Mouse (Mus musculus): ENCODE data around the gene Aes. TPM values are rescaled to one million over a fixed set of nuclear protein-coding genes. Genes with fewer than 3 reads are reported as not detected.
A peak's percentile ranks its signal among the peaks of the same experiment; 100 is the strongest.

Aes gene
- polyA plus RNA-seq (2016; fragmentation: Nextera tagmentation; extraction: Ambion mirVana) = 297 and 430 TPM in 2 replicates

- Histone ChIP-seq H3K4me1 (replicated peaks) (peaks cover 49% of the 10 kb centered on the region), H3K27ac (peak within 1 kb of the TSS; percentile 98), H3K27me3 (ENCODE audit: insufficient read depth, poor library complexity, severe bottlenecking) (peaks cover 44% of the 10 kb centered on the region), H3K36me3 (peaks cover 13% of the 10 kb centered on the region; the same call in 1 of the 2 replicates), H3K4me3 (peak within 1 kb of the TSS; percentile 94), H3K9me3 (no peaks in the 10 kb centered on the region)
- peak; percentile 58 for DNase-seq (ENCODE audit: low spot score)
- WGBS = 1% methylated on average over 53 of the region's 53 CpGs
These were observed at the start of gene Aes for GRCm38 (mm10) chr10:81559163-81559626. Gene Aes (plus strand): TSS chr10:81559488.

GRCm38 (mm10) chr10:81510246-81510810 lies 49.0 kb upstream of the Aes start:
- no peak overlapping the region for H3K27ac ChIP-seq
- H3K4me1 ChIP-seq (replicated peaks) = peaks cover 5% of the 10 kb centered on the region
- WGBS = 84% methylated on average over 14 of the region's 14 CpGs
- H3K4me3 ChIP-seq = no peak overlapping the region
- no peak for DNase-seq (ENCODE audit: low spot score)
- no peaks in the 10 kb centered on the region for H3K36me3 ChIP-seq
- peaks cover 25% of the 10 kb centered on the region for H3K27me3 ChIP-seq (ENCODE audit: insufficient read depth, poor library complexity, severe bottlenecking)
- peaks cover 10% of the 10 kb centered on the region for H3K9me3 ChIP-seq

- DNase-seq (ENCODE audit: low spot score) = no peak
- Histone ChIP-seq H3K27me3 (ENCODE audit: insufficient read depth, poor library complexity, severe bottlenecking) (peaks cover 31% of the 10 kb centered on the region), H3K4me3 (no peak overlapping the region), H3K9me3 (peaks cover 10% of the 10 kb centered on the region), H3K36me3 (no peaks in the 10 kb centered on the region), H3K4me1 (replicated peaks) (no peaks in the 10 kb centered on the region), H3K27ac (no peak overlapping the region)
- 84% methylated on average over 5 of the region's 5 CpGs for WGBS
These were observed 45.5 kb upstream of the Aes start for GRCm38 (mm10) chr10:81513798-81514197.

GRCm38 (mm10) chr10:81517227-81517626 lies 42.1 kb upstream of the Aes start:
- H3K9me3 ChIP-seq = peaks cover 10% of the 10 kb centered on the region
- no peak for DNase-seq (ENCODE audit: low spot score)
- H3K27ac ChIP-seq = no peak overlapping the region
- H3K4me1 ChIP-seq (replicated peaks) = no peaks in the 10 kb centered on the region
- no peaks in the 10 kb centered on the region for H3K36me3 ChIP-seq
- WGBS = 81% methylated on average over 8 of the region's 8 CpGs
- peaks cover 15% of the 10 kb centered on the region for H3K27me3 ChIP-seq (ENCODE audit: insufficient read depth, poor library complexity, severe bottlenecking)
- no peak overlapping the region for H3K4me3 ChIP-seq

- H3K4me3 ChIP-seq = no peak overlapping the region
- peaks cover 2% of the 10 kb centered on the region; the same call in 1 of the 2 replicates for H3K4me1 ChIP-seq (replicated peaks)
- H3K9me3 ChIP-seq = peaks cover 10% of the 10 kb centered on the region
- H3K36me3 ChIP-seq = no peaks in the 10 kb centered on the region
- peak; percentile 66 for DNase-seq (ENCODE audit: low spot score)
- H3K27ac ChIP-seq = no peak overlapping the region
- H3K27me3 ChIP-seq (ENCODE audit: insufficient read depth, poor library complexity, severe bottlenecking) = peaks cover 12% of the 10 kb centered on the region
- 13% methylated on average over 4 of the region's 4 CpGs for WGBS
These were observed 40.7 kb upstream of the Aes start for GRCm38 (mm10) chr10:81518546-81518945.

GRCm38 (mm10) chr10:81519227-81519977 lies 39.9 kb upstream of the Aes start:
- Histone ChIP-seq H3K27ac (no peak overlapping the region), H3K4me3 (no peak overlapping the region), H3K9me3 (peaks cover 1% of the 10 kb centered on the region), H3K27me3 (ENCODE audit: insufficient read depth, poor library complexity, severe bottlenecking) (peaks cover 21% of the 10 kb centered on the region), H3K36me3 (no peaks in the 10 kb centered on the region), H3K4me1 (replicated peaks) (peaks cover 9% of the 10 kb centered on the region)
- WGBS = 79% methylated on average over 6 of the region's 6 CpGs
- no peak for DNase-seq (ENCODE audit: low spot score)

GRCm38 (mm10) chr10:81519978-81520365 lies 39.3 kb upstream of the Aes start:
- Histone ChIP-seq H3K9me3 (no peaks in the 10 kb centered on the region), H3K36me3 (no peaks in the 10 kb centered on the region), H3K27ac (no peak overlapping the region), H3K4me1 (replicated peaks) (peaks cover 9% of the 10 kb centered on the region), H3K27me3 (ENCODE audit: insufficient read depth, poor library complexity, severe bottlenecking) (peaks cover 27% of the 10 kb centered on the region), H3K4me3 (no peak overlapping the region)
- no peak for DNase-seq (ENCODE audit: low spot score)
- 74% methylated on average over 3 of the region's 3 CpGs for WGBS

- Histone ChIP-seq H3K4me3 (no peak overlapping the region), H3K9me3 (no peaks in the 10 kb centered on the region), H3K36me3 (peaks cover 4% of the 10 kb centered on the region; the same call in 1 of the 2 replicates), H3K27ac (no peak overlapping the region), H3K27me3 (ENCODE audit: insufficient read depth, poor library complexity, severe bottlenecking) (peaks cover 26% of the 10 kb centered on the region), H3K4me1 (replicated peaks) (peaks cover 9% of the 10 kb centered on the region)
- 77% methylated on average over 6 of the region's 6 CpGs for WGBS
- no peak for DNase-seq (ENCODE audit: low spot score)
These were observed 36.1 kb upstream of the Aes start for GRCm38 (mm10) chr10:81523142-81523541.

- Histone ChIP-seq H3K27ac (peak overlapping the region; percentile 2; the same call in 1 of the 2 replicates), H3K4me1 (replicated peaks) (peaks cover 9% of the 10 kb centered on the region), H3K4me3 (no peak overlapping the region), H3K27me3 (ENCODE audit: insufficient read depth, poor library complexity, severe bottlenecking) (peaks cover 26% of the 10 kb centered on the region), H3K9me3 (no peaks in the 10 kb centered on the region), H3K36me3 (peaks cover 8% of the 10 kb centered on the region; the same call in 1 of the 2 replicates)
- no peak for DNase-seq (ENCODE audit: low spot score)
- 22% methylated on average over 19 of the region's 19 CpGs for WGBS
These were observed 35.7 kb upstream of the Aes start for GRCm38 (mm10) chr10:81523570-81523969.

GRCm38 (mm10) chr10:81524051-81524605 lies 35.2 kb upstream of the Aes start, which contains the start of gene Gna15:
Gene Gna15 (minus strand): TSS chr10:81524225.
- no peaks in the 10 kb centered on the region for H3K9me3 ChIP-seq
- H3K27ac ChIP-seq = peak within 1 kb of the TSS; percentile 2; the same call in 1 of the 2 replicates
- WGBS = 18% methylated on average over 9 of the region's 9 CpGs
- DNase-seq (ENCODE audit: low spot score) = no peak
- no peak within 1 kb of the TSS for H3K4me3 ChIP-seq
- H3K4me1 ChIP-seq (replicated peaks) = peaks cover 9% of the 10 kb centered on the region
- H3K36me3 ChIP-seq = peaks cover 14% of the 10 kb centered on the region
- peaks cover 26% of the 10 kb centered on the region for H3K27me3 ChIP-seq (ENCODE audit: insufficient read depth, poor library complexity, severe bottlenecking)

GRCm38 (mm10) chr10:81525017-81525694 lies 34.1 kb upstream of the Aes start:
- no peaks in the 10 kb centered on the region for H3K9me3 ChIP-seq
- no peak overlapping the region for H3K27ac ChIP-seq
- H3K4me3 ChIP-seq = no peak overlapping the region
- DNase-seq (ENCODE audit: low spot score) = no peak
- peaks cover 9% of the 10 kb centered on the region for H3K4me1 ChIP-seq (replicated peaks)
- peaks cover 26% of the 10 kb centered on the region for H3K27me3 ChIP-seq (ENCODE audit: insufficient read depth, poor library complexity, severe bottlenecking)
- 65% methylated on average over 12 of the region's 13 CpGs for WGBS
- H3K36me3 ChIP-seq = peaks cover 24% of the 10 kb centered on the region

GRCm38 (mm10) chr10:81526779-81527178 lies 32.5 kb upstream of the Aes start:
- WGBS = 20% methylated on average over 14 of the region's 14 CpGs
- Histone ChIP-seq H3K4me3 (no peak overlapping the region; the same call in 1 of the 2 replicates), H3K27me3 (ENCODE audit: insufficient read depth, poor library complexity, severe bottlenecking) (peaks cover 26% of the 10 kb centered on the region), H3K4me1 (replicated peaks) (peaks cover 9% of the 10 kb centered on the region), H3K9me3 (no peaks in the 10 kb centered on the region), H3K36me3 (peaks cover 40% of the 10 kb centered on the region), H3K27ac (no peak overlapping the region)
- peak; percentile 79 for DNase-seq (ENCODE audit: low spot score)

All from hindbrain, embryonic 10.5 days (tissue).